Mouse (Mus musculus): ENCODE results near the gene AI467606. TPM values are rescaled to one million over a fixed set of nuclear protein-coding genes. Genes with fewer than 3 reads are reported as not detected.

AI467606 gene
- total RNA-seq (2012; rRNA removed) (51.1 and 54.9 TPM in 2 replicates), polyA plus RNA-seq (2012; ENCODE audit: insufficient read depth in 1 of 2, insufficient read length in 2 of 2, low read depth in 1 of 2, low replicate concordance in 2 of 2, missing spikeins in 1 of 2) (100 to 1,000 TPM in 1 of 2 experiments, 10 to 100 TPM in 1; 79.4 to 101 TPM)

GRCm38 (mm10) chr7:127091114-127091896 is at the start of gene AI467606:
TSS of gene AI467606 (plus strand) at chr7:127091359.
- Histone ChIP-seq H3K27ac (ENCODE audit: control insufficient read depth, low read depth, low read length) (peak within 1 kb of the TSS; percentile 100), H3K27me3 (ENCODE audit: control insufficient read depth in 1 of 2, insufficient read depth in 2 of 2, low read length in 2 of 2) (no peaks in the 10 kb centered on the region), H3K9ac (ENCODE audit: control insufficient read depth, low read depth, low read length, poor library complexity, severe bottlenecking) (peak within 1 kb of the TSS; percentile 94), H3K4me1 (ENCODE audit: control insufficient read depth in 1 of 2, insufficient read depth in 2 of 2, low read length in 2 of 2) (peaks cover 0 to 23% of the 10 kb centered on the region in 2 experiments; a peak in 2 of 4 replicates), H3K4me3 (ENCODE audit: control insufficient read depth in 1 of 2, insufficient read depth in 1 of 2, low read depth in 2 of 2, low read length in 2 of 2) (peak within 1 kb of the TSS; percentile 71 to 72), H3K79me2 (ENCODE audit: control insufficient read depth, insufficient read depth, low read length, poor library complexity) (peaks cover 45% of the 10 kb centered on the region), H3K36me3 (ENCODE audit: control insufficient read depth in 1 of 2, insufficient read depth in 2 of 2, low read length in 2 of 2) (peaks cover 0 to 26% of the 10 kb centered on the region in 2 experiments; a peak in 2 of 4 replicates), H3K9me3 (replicated peaks; ENCODE audit: insufficient read depth, low read length) (no peaks in the 10 kb centered on the region)
- peak; percentile 99 for DNase-seq (ENCODE audit: low read depth, low spot score)
- TF ChIP-seq CHD2 (IDR thresholded peaks at IDR 0.05; ENCODE audit: low read length) (no peak), BHLHE40 (IDR thresholded peaks at IDR 0.05; ENCODE audit: borderline replicate concordance, low read depth, low read length) (no peak), MYB (IDR thresholded peaks at IDR 0.05; ENCODE audit: low read depth, low read length) (no peak), MAX (IDR thresholded peaks at IDR 0.05; ENCODE audit: low read length) (no peak), CTCF (IDR thresholded peaks at IDR 0.05 in 2 of 3, conservative IDR thresholded peaks at IDR 0.05 in 1 of 3; ENCODE audit: control insufficient read depth in 1 of 3, insufficient read depth in 1 of 3, low read depth in 2 of 3, low read length in 3 of 3, poor library complexity in 1 of 3, severe bottlenecking in 1 of 3) (no peak), USF1 (IDR thresholded peaks at IDR 0.05; ENCODE audit: low read depth, low read length) (no peak), EP300 (IDR thresholded peaks at IDR 0.05; ENCODE audit: low read depth in 1 of 2, low read length in 2 of 2) (no peak), MEF2A (IDR thresholded peaks at IDR 0.05; ENCODE audit: extremely low read depth, insufficient replicate concordance, low read depth, low read length, poor library complexity, severe bottlenecking) (no peak), POLR2AphosphoS5 (IDR thresholded peaks at IDR 0.05; ENCODE audit: borderline replicate concordance, low read depth, low read length) (peak; percentile 35; the same call in 1 of the 2 replicates), HCFC1 (IDR thresholded peaks at IDR 0.05; ENCODE audit: low read depth, low read length) (no peak), POLR2AphosphoS2 (IDR thresholded peaks at IDR 0.05; ENCODE audit: low read length) (no peak), SIN3A (IDR thresholded peaks at IDR 0.05; ENCODE audit: low read length) (no peak), GABPA (IDR thresholded peaks at IDR 0.05; ENCODE audit: low read depth, low read length) (no peak), UBTF (IDR thresholded peaks at IDR 0.05; ENCODE audit: borderline replicate concordance, insufficient read depth, low read depth, low read length) (no peak), MAZ (IDR thresholded peaks at IDR 0.05; ENCODE audit: low read depth, low read length) (no peak), ETS1 (IDR thresholded peaks at IDR 0.05; ENCODE audit: low read depth, low read length) (no peak), JUND (IDR thresholded peaks at IDR 0.05; ENCODE audit: low read depth, low read length) (no peak), MYC (IDR thresholded peaks at IDR 0.05; ENCODE audit: low read depth, low read length) (no peak), NRF1 (IDR thresholded peaks at IDR 0.05; ENCODE audit: insufficient read depth, low read depth, low read length, poor library complexity, severe bottlenecking) (no peak), CHD1 (IDR thresholded peaks at IDR 0.05; ENCODE audit: low read depth, low read length) (no peak), ZKSCAN1 (IDR thresholded peaks at IDR 0.05; ENCODE audit: low read depth, low read length) (no peak), POLR2A (IDR thresholded peaks at IDR 0.05; ENCODE audit: control insufficient read depth in 1 of 2, insufficient read depth in 1 of 2, low read depth in 1 of 2, low read length in 2 of 2, poor library complexity in 1 of 2) (peak; percentile 29 to 84; a peak in 3 of 4 replicates), TBP (IDR thresholded peaks at IDR 0.05; ENCODE audit: low read depth, low read length) (peak; percentile 92), E2F4 (IDR thresholded peaks at IDR 0.05; ENCODE audit: borderline replicate concordance, low read depth, low read length) (no peak), GATA1 (IDR thresholded peaks at IDR 0.05; ENCODE audit: low read depth, low read length) (peak; percentile 35; the same call in 1 of the 2 replicates), RAD21 (IDR thresholded peaks at IDR 0.05; ENCODE audit: low read depth, low read length) (no peak), SMC3 (IDR thresholded peaks at IDR 0.05; ENCODE audit: low read depth, low read length) (no peak), ZMIZ1 (IDR thresholded peaks at IDR 0.05; ENCODE audit: low read depth, low read length) (no peak), ELF1 (IDR thresholded peaks at IDR 0.05; ENCODE audit: low read depth, low read length) (no peak), TAL1 (IDR thresholded peaks at IDR 0.05; ENCODE audit: low read length) (peak; percentile 84)

Measured in MEL (cell line).